Mouse (Mus musculus) E14TG2a.4 (cell line): Measurements from ENCODE around the gene Mtf2.

ENCODE experiments used
- CTCF ChIP-seq: conservative IDR thresholded peaks from 2 replicates; pipeline ENCODE4 v1.5.1; 2014; ENCODE audit warnings: low read length
- NANOG ChIP-seq: IDR thresholded peaks from 2 replicates; pipeline ENCODE4 v1.6.1; 2014; ENCODE audit warnings: borderline replicate concordance, low read length, mixed read lengths

DNA sequence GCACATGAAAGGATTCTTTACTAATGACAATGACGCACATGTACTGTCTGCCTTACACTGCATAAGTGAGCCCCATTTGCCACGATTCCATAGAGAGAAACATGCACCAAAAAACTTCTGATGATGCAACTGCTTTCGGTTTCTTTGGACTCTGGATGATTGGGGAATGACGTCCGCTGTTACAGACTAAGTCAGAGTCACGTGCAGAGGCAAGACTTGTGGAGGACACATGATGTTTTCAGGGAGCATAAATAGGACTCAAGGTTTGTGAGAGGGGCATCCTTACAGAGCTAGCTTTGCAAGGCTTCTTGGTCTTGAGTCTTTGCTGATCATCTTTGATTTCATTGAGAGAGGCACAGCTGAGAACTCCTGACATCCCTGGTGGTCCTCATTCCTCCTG lies 11.9 kb upstream of the Mtf2 start:
- TF ChIP-seq CTCF (no peak), NANOG (no peak)
